Mouse (Mus musculus) spleen, adult 2 months (tissue): Measurements from ENCODE around the gene Fetub.

ENCODE experiments used
- CTCF ChIP-seq: fragments of 200-500 bp; IDR thresholded peaks from 2 replicates; pipeline ENCODE4 v1.5.1; 2011; ENCODE audit warnings: mild to moderate bottlenecking, inconsistent platforms; ENCODE audit not compliant: insufficient read depth, insufficient read length, insufficient replicate concordance; ENCODE audit errors: extremely low read depth
- POLR2A ChIP-seq: fragments of 200-500 bp; IDR thresholded peaks from 2 replicates; pipeline ENCODE4 v1.6.1; 2011; ENCODE audit warnings: low read depth, low read length, inconsistent platforms

DNA sequence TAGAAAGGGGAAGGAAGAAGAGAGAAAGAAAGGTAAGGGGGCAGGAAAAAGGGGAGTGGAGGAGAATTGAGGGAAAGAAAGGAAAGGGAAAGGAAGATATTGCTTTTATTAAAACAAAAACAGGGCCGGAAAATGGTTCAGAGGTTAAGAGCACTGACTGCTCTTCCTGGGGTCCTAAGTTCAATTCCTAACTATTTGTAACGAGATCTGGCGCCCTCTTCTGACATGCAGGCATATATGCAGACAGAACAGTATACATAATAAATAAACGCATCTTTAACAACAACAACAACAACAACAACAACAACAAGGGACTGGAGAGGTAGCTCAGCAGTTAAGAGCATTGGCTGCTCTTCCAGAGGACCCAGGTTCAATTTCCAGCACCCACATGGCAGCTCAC, 34.9 kb downstream of the Fetub start:
- TF ChIP-seq POLR2A = no peak
- no peak for TF ChIP-seq CTCF
